Mouse (Mus musculus) frontal cortex, postnatal 10 days (tissue): ENCODE results near the gene Dlat.

Source experiments
- DNase-seq, 2 experiments: peaks; one replicate each; pipeline ENCODE4 v3.0.0; 2022; ENCODE audit warnings: low spot score in 2 of 2, mixed read lengths in 1 of 2

Gene Dlat

DNA sequence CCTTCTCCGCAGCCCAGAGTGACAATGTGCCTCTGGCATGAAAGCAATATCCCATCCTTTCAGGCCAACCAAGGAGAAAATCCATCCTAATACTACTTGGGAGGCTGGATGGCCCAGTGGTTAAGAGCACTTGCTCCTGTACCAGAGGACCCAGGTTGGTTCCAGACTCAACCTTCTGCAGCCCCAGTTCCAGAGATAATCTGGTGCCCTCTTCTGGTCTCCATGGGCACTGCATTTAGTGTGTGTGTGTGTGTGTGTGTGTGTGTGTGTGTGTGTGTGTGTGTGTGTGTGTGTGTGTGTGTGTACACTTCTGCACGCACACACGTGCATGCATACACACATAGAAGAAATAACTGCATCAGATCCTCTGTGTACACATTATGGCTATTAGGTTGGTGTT, 66.0 kb downstream of the Dlat start:
- DNase-seq = no peak

DNA sequence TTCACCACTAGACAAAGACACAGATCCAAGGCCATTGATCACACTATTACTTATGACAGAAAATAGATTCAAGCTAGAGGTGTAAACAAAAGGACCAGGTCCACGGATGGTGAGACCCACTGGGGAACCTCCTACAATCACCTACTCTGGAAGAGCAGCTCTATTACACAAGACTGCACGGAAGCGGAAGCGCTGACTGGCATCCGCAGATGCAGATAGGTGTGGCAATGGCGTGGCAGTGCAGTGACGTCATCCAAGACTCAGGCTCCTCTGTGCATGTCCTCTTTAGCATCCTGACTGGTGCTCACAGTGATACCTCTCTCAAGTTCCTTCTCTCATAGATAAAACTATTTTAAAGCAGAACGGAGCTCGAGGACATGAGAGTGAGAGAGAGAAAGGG, 66.6 kb downstream of the Dlat start:
- DNase-seq = no peak

DNA sequence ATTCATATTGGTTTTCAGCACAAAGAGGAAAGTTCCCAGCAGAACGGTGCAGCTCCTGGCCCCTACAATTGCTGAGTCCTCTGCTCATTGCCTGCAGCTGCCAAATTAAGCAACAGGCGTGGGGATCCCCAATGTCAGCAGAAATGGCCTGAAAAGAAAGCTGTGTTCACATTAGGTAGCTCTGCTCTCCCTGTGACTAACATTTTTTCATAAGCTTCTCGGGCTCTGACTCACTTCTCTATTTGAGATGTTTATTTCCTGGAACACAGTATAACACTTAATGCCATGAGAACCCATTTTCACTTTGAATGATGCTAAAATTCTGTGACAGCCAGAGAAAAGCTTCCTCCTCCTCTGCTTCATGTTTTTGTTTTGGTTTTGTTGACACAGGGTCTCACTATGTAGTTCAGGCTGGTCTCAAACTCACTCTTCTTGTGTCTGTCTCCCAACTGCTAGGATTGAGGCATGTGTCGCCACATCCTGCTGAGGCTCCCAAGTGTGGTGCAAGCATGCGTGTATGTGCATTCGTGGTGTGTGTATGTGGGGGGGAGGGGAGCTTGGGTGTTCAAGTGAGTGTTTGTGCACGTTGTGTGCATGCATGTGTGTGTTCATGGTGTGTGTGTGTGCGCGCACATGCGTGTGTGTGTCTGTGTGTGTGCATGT, 68.6 kb downstream of the Dlat start:
- no peak for DNase-seq

DNA sequence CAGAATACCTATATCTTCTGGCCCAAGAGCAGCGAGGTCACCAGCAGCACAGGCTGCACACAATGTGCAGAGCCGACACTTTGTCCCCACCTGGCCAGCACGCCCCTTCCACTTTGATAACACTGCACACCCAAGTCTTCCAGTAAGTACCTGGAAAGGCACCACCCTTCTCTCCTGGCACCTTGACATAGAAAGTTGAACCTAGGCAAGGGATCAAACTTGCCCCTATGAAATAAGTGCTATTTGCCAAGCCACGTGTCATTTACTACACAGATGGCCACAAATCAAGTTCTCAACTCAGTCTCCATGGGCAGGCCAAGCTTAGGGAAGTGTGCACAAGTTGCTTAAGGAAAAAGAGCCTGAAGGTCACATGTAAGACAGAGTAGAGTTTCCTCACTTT, 72.6 kb downstream of the Dlat start:
- no peak for DNase-seq

- DNase-seq = no peak
Measured at GRCm38 (mm10) chr9:50585145-50585818, 74.3 kb downstream of the Dlat start.
